Mouse (Mus musculus) forebrain, embryonic 13.5 days (tissue): ENCODE results near the gene Rassf5. TPM values are rescaled to one million over a fixed set of nuclear protein-coding genes. Genes with fewer than 3 reads are reported as not detected.

Experiments used
- ATAC-seq: fragments of 200-750 bp; cut with Nextera tagmentation; 2 replicates; pipeline ENCODE4 v1.8.0; 2017
- H3K27ac ChIP-seq: fragments of 300-500 bp; sonication (generic); 2 replicates; pipeline ENCODE4 v1.5.1; 2015; ENCODE audit warnings: inconsistent platforms, mild to moderate bottlenecking, moderate library complexity
- H3K27me3 ChIP-seq: fragments of 300-500 bp; sonication (generic); 2 replicates; pipeline ENCODE4 v1.6.1; 2015; ENCODE audit warnings: mild to moderate bottlenecking, inconsistent platforms
- H3K36me3 ChIP-seq: fragments of 300-500 bp; sonication (generic); 2 replicates; pipeline ENCODE4 v1.6.1; 2015; ENCODE audit warnings: mild to moderate bottlenecking, inconsistent platforms; ENCODE audit not compliant: poor library complexity, severe bottlenecking
- H3K4me1 ChIP-seq: fragments of 300-500 bp; sonication (generic); 2 replicates; pipeline ENCODE4 v1.6.1; 2015; ENCODE audit warnings: inconsistent platforms
- H3K4me2 ChIP-seq: fragments of 300-500 bp; sonication (generic); 2 replicates; pipeline ENCODE4 v1.6.1; 2015; ENCODE audit warnings: inconsistent platforms, mild to moderate bottlenecking, moderate library complexity
- H3K4me3 ChIP-seq: fragments of 300-500 bp; sonication (generic); 2 replicates; pipeline ENCODE4 v1.5.1; 2015; ENCODE audit warnings: mild to moderate bottlenecking, inconsistent platforms
- H3K9ac ChIP-seq: fragments of 300-500 bp; sonication (generic); 2 replicates; pipeline ENCODE4 v1.6.1; 2015; ENCODE audit warnings: mild to moderate bottlenecking, inconsistent platforms
- H3K9me3 ChIP-seq: fragments of 300-500 bp; sonication (generic); replicated peaks from 2 replicates; pipeline ENCODE4 v1.6.1; 2016; ENCODE audit warnings: inconsistent platforms
- WGBS: fragments of 180-500 bp; shearing (Covaris S2); methylation state at CpG from one replicate; pipeline ENCODE4 v1.1.7; 2015; 5-methylcytosine and 5-hydroxymethylcytosine counted together
- polyA plus RNA-seq: library from polyadenylated mRNA; unstranded; fragments of >200 nt; fragmentation: Nextera tagmentation; extraction: Ambion mirVana; gene quantifications from 2 replicates; pipeline ENCODE4 v1.2.1, GENCODE M21; 2015

Gene Rassf5
- polyA plus RNA-seq, 1 experiment from 2014 or later, result 1.1 TPM

- no peaks in the 10 kb centered on the region for H3K27me3 ChIP-seq
- H3K9ac ChIP-seq, result no peak overlapping the region
- H3K9me3 ChIP-seq, result no peaks in the 10 kb centered on the region
- no peak for ATAC-seq
- H3K36me3 ChIP-seq, result no peaks in the 10 kb centered on the region
- no peak overlapping the region for H3K4me2 ChIP-seq
- no peak overlapping the region for H3K27ac ChIP-seq
- WGBS, result 91% methylated on average over 2 of the region's 2 CpGs
- H3K4me1 ChIP-seq, result no peaks in the 10 kb centered on the region
- no peak overlapping the region for H3K4me3 ChIP-seq
Measured at GRCm38 (mm10) chr1:131223345-131223744, 21.7 kb downstream of the Rassf5 start.

DNA sequence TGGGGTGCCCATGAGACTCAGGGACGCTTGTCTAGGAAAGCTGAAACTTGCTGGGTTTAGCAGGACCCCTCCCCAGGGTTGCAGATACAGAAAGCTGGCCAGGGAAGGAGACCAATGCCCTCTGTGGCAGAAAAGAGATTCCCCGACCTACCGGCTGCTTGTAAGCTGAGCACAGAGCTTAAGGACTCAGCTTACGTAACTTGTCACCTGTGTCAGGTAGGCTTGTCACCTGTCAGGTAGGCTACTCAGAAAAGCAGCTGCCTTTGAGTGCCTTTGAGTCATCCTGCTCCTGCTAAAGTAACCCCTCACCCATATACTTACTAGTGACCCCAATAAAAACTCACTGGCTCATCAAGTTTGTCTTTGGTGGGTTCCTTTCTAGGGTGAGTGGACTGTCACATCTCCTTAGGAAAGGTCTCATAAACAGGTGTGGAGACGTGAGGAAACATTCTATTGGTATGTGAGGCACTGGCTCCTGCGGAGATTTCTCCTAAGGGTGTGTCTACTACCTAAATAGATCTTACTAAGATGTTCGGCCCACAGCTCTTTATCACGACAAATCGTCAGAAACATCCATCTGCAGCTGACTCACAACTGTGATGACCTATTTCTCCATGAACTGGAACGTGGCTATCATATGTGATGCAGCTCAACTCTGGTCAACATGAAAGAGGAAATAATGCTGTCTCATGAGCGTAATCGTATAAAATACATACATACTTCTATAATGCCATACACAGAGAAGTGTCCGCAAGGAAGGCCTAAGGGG, 23.1 kb downstream of the Rassf5 start:
- H3K9ac ChIP-seq, result no peak overlapping the region
- ATAC-seq, result no peak
- no peaks in the 10 kb centered on the region for H3K4me1 ChIP-seq
- no peak overlapping the region for H3K4me3 ChIP-seq
- H3K27me3 ChIP-seq, result no peaks in the 10 kb centered on the region
- H3K36me3 ChIP-seq, result no peaks in the 10 kb centered on the region
- H3K9me3 ChIP-seq, result no peaks in the 10 kb centered on the region
- no peak overlapping the region for H3K4me2 ChIP-seq
- no peak overlapping the region for H3K27ac ChIP-seq
- WGBS, result 88% methylated on average over 13 of the region's 13 CpGs

- no peaks in the 10 kb centered on the region for H3K9me3 ChIP-seq
- ATAC-seq, result no peak
- H3K4me2 ChIP-seq, result no peak overlapping the region
- no peaks in the 10 kb centered on the region for H3K27me3 ChIP-seq
- WGBS, result 91% methylated on average over 11 of the region's 11 CpGs
- H3K27ac ChIP-seq, result no peak overlapping the region
- H3K9ac ChIP-seq, result no peak overlapping the region
- H3K36me3 ChIP-seq, result no peaks in the 10 kb centered on the region
- no peak overlapping the region for H3K4me3 ChIP-seq
- no peaks in the 10 kb centered on the region for H3K4me1 ChIP-seq
Measured at GRCm38 (mm10) chr1:131218933-131219332, 26.1 kb downstream of the Rassf5 start.

GRCm38 (mm10) chr1:131213361-131213760, 31.7 kb downstream of the Rassf5 start:
- no peak overlapping the region for H3K4me2 ChIP-seq
- H3K27ac ChIP-seq, result no peak overlapping the region
- H3K36me3 ChIP-seq, result no peaks in the 10 kb centered on the region
- WGBS, result 82% methylated on average over 6 of the region's 6 CpGs
- H3K4me1 ChIP-seq, result no peaks in the 10 kb centered on the region
- H3K27me3 ChIP-seq, result no peaks in the 10 kb centered on the region
- H3K4me3 ChIP-seq, result no peak overlapping the region
- no peaks in the 10 kb centered on the region for H3K9me3 ChIP-seq
- H3K9ac ChIP-seq, result no peak overlapping the region
- ATAC-seq, result no peak

GRCm38 (mm10) chr1:131212956-131213355, 32.1 kb downstream of the Rassf5 start:
- Histone ChIP-seq H3K9me3 (no peaks in the 10 kb centered on the region), H3K36me3 (no peaks in the 10 kb centered on the region), H3K4me2 (no peak overlapping the region), H3K4me3 (no peak overlapping the region), H3K27ac (no peak overlapping the region), H3K4me1 (no peaks in the 10 kb centered on the region), H3K27me3 (no peaks in the 10 kb centered on the region), H3K9ac (no peak overlapping the region)
- no peak for ATAC-seq
- 88% methylated on average over 5 of the region's 5 CpGs for WGBS

- H3K36me3 ChIP-seq, result no peaks in the 10 kb centered on the region
- no peak overlapping the region for H3K4me2 ChIP-seq
- H3K9ac ChIP-seq, result no peak overlapping the region
- no peak for ATAC-seq
- no peak overlapping the region for H3K4me3 ChIP-seq
- H3K4me1 ChIP-seq, result no peaks in the 10 kb centered on the region
- whole genome bisulfite sequencing, result 95% methylated on average over 1 of the region's 1 CpGs
- H3K27ac ChIP-seq, result no peak overlapping the region
- no peaks in the 10 kb centered on the region for H3K27me3 ChIP-seq
- no peaks in the 10 kb centered on the region for H3K9me3 ChIP-seq
Measured at GRCm38 (mm10) chr1:131211655-131212054, 33.4 kb downstream of the Rassf5 start.

DNA sequence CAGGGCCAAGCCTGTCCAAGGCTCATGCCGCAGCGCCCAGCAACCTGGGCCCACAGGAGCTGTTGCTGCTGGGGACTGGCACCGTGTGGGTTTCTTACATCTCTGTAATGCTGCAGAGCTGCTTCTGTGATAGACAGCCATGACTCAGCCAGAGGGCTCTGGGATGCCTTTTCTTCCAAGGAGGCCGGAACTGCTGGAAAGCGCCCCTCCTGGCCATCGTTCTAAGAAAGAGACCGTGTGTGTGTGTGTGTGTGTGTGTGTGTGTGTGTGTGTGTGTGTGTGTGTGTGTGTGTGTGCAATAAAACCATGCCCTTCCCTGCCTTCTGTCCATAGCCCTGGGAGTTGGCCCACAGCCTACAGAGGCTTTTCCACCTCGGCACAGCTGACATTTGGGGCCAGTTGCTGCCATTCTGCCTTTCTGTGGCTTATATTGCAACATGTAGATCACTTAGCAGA, 35.1 kb downstream of the Rassf5 start:
- H3K4me1 ChIP-seq, result no peaks in the 10 kb centered on the region
- no peak overlapping the region for H3K4me3 ChIP-seq
- no peaks in the 10 kb centered on the region for H3K36me3 ChIP-seq
- H3K4me2 ChIP-seq, result no peak overlapping the region
- no peak overlapping the region for H3K27ac ChIP-seq
- no peak for ATAC-seq
- WGBS, result 73% methylated on average over 7 of the region's 8 CpGs
- H3K27me3 ChIP-seq, result no peaks in the 10 kb centered on the region
- H3K9me3 ChIP-seq, result no peaks in the 10 kb centered on the region
- no peak overlapping the region for H3K9ac ChIP-seq

GRCm38 (mm10) chr1:131208800-131209199, 36.3 kb downstream of the Rassf5 start:
- WGBS, result 77% methylated on average over 6 of the region's 6 CpGs
- H3K9me3 ChIP-seq, result no peaks in the 10 kb centered on the region
- H3K27ac ChIP-seq, result no peak overlapping the region
- H3K36me3 ChIP-seq, result no peaks in the 10 kb centered on the region
- no peak for ATAC-seq
- no peak overlapping the region for H3K9ac ChIP-seq
- no peak overlapping the region for H3K4me2 ChIP-seq
- H3K4me3 ChIP-seq, result no peak overlapping the region
- H3K27me3 ChIP-seq, result no peaks in the 10 kb centered on the region
- no peaks in the 10 kb centered on the region for H3K4me1 ChIP-seq

GRCm38 (mm10) chr1:131208081-131208480, 37.0 kb downstream of the Rassf5 start:
- Histone ChIP-seq H3K27me3 (no peaks in the 10 kb centered on the region), H3K9ac (no peak overlapping the region), H3K36me3 (no peaks in the 10 kb centered on the region), H3K4me2 (no peak overlapping the region), H3K4me3 (no peak overlapping the region), H3K27ac (no peak overlapping the region), H3K9me3 (no peaks in the 10 kb centered on the region), H3K4me1 (no peaks in the 10 kb centered on the region)
- ATAC-seq, result no peak
- 88% methylated on average over 5 of the region's 5 CpGs for WGBS

GRCm38 (mm10) chr1:131207531-131207930, 37.5 kb downstream of the Rassf5 start:
- Histone ChIP-seq H3K4me3 (no peak overlapping the region), H3K27ac (no peak overlapping the region)

GRCm38 (mm10) chr1:131206342-131206741, 38.7 kb downstream of the Rassf5 start:
- Histone ChIP-seq H3K4me3 (no peak overlapping the region), H3K9ac (no peak overlapping the region), H3K4me2 (no peak overlapping the region), H3K9me3 (no peaks in the 10 kb centered on the region), H3K27ac (no peak overlapping the region), H3K4me1 (no peaks in the 10 kb centered on the region), H3K36me3 (no peaks in the 10 kb centered on the region), H3K27me3 (no peaks in the 10 kb centered on the region)
- no peak for ATAC-seq
- WGBS, result 89% methylated on average over 5 of the region's 5 CpGs

More at GRCm38 (mm10) chr1:131207531-131207930, 37.5 kb downstream of the Rassf5 start:
- 6% methylated on average over 5 of the region's 5 CpGs for WGBS
- H3K36me3 ChIP-seq, result no peaks in the 10 kb centered on the region
- no peak overlapping the region for H3K4me2 ChIP-seq
- H3K27me3 ChIP-seq, result no peaks in the 10 kb centered on the region
- no peak overlapping the region for H3K9ac ChIP-seq
- no peaks in the 10 kb centered on the region for H3K9me3 ChIP-seq
- no peaks in the 10 kb centered on the region for H3K4me1 ChIP-seq
- ATAC-seq, result peak; percentile 64

- 90% methylated on average over 8 of the region's 8 CpGs for WGBS
- H3K9ac ChIP-seq, result no peak overlapping the region
- ATAC-seq, result no peak
Measured at GRCm38 (mm10) chr1:131204461-131204860, 40.6 kb downstream of the Rassf5 start.

DNA sequence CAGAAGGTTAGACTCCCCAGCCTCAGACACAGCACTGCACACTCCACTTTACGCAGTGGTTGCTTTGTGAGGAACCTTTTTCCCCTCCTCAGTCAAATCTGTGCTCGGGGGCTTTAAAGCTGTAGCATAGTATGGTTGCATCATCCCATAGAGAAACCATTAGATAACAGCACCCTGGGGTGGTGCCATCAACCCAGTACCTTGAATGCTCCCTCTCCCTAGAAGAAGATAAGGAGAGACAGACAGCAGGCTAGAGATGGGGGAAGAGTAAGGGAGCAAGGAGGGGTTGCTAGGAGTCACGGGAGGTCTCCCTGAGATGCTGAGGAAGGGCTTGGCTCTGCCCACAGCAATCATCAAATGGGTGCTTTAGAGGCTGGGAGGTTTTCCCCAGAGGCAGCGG, 43.7 kb downstream of the Rassf5 start:
- Histone ChIP-seq H3K4me2 (no peak overlapping the region), H3K4me3 (no peak overlapping the region), H3K9me3 (no peaks in the 10 kb centered on the region), H3K4me1 (no peaks in the 10 kb centered on the region), H3K9ac (no peak overlapping the region), H3K27me3 (no peaks in the 10 kb centered on the region), H3K27ac (no peak overlapping the region), H3K36me3 (no peaks in the 10 kb centered on the region)
- no peak for ATAC-seq
- 84% methylated on average over 4 of the region's 4 CpGs for WGBS

More at GRCm38 (mm10) chr1:131204461-131204860, 40.6 kb downstream of the Rassf5 start:
- Histone ChIP-seq H3K27ac (no peak overlapping the region), H3K9me3 (no peaks in the 10 kb centered on the region), H3K4me2 (no peak overlapping the region), H3K4me3 (no peak overlapping the region), H3K4me1 (no peaks in the 10 kb centered on the region), H3K36me3 (no peaks in the 10 kb centered on the region), H3K27me3 (no peaks in the 10 kb centered on the region)
